Mouse (Mus musculus) hindbrain, embryonic 10.5 days (tissue): ENCODE measurements around the gene Paqr7. TPM values are rescaled to one million over a fixed set of nuclear protein-coding genes. Genes with fewer than 3 reads are reported as not detected.

Source experiments
- DNase-seq: peaks from one replicate; pipeline ENCODE4 v3.0.0-alpha.2; 2017; ENCODE audit warnings: low spot score
- H3K27ac ChIP-seq: fragments of 300-500 bp; sonication (generic); 2 replicates; pipeline ENCODE4 v1.5.1; 2016; ENCODE audit warnings: mild to moderate bottlenecking, moderate library complexity
- H3K27me3 ChIP-seq: fragments of 300-500 bp; sonication (generic); 2 replicates; pipeline ENCODE4 v1.6.1; 2016; ENCODE audit warnings: mild to moderate bottlenecking; ENCODE audit not compliant: poor library complexity, insufficient read depth, severe bottlenecking
- H3K36me3 ChIP-seq: fragments of 300-500 bp; sonication (generic); 2 replicates; pipeline ENCODE4 v1.6.1; 2016; ENCODE audit warnings: mild to moderate bottlenecking, moderate library complexity
- H3K4me1 ChIP-seq: fragments of 300-500 bp; sonication (generic); replicated peaks from 2 replicates; pipeline ENCODE4 v1.6.1; 2016; ENCODE audit warnings: mild to moderate bottlenecking
- H3K4me3 ChIP-seq: fragments of 300-500 bp; sonication (generic); 2 replicates; pipeline ENCODE4 v1.5.1; 2016; ENCODE audit warnings: mild to moderate bottlenecking, moderate library complexity
- H3K9me3 ChIP-seq: fragments of 300-500 bp; sonication (generic); 2 replicates; pipeline ENCODE4 v1.6.1; 2016; ENCODE audit warnings: mild to moderate bottlenecking, moderate library complexity
- WGBS: fragments of 180-500 bp; shearing (Covaris S2); methylation state at CpG from one replicate; pipeline ENCODE4 v1.1.7; 2016; 5-methylcytosine and 5-hydroxymethylcytosine counted together
- polyA plus RNA-seq: library from polyadenylated mRNA; unstranded; fragments of >200 nt; fragmentation: Nextera tagmentation; extraction: Ambion mirVana; gene quantifications from 2 replicates; pipeline ENCODE4 v1.2.1, GENCODE M21; 2016

Paqr7 gene
- polyA plus RNA-seq, 1 experiment from 2014 or later, result 4.3 TPM

DNA sequence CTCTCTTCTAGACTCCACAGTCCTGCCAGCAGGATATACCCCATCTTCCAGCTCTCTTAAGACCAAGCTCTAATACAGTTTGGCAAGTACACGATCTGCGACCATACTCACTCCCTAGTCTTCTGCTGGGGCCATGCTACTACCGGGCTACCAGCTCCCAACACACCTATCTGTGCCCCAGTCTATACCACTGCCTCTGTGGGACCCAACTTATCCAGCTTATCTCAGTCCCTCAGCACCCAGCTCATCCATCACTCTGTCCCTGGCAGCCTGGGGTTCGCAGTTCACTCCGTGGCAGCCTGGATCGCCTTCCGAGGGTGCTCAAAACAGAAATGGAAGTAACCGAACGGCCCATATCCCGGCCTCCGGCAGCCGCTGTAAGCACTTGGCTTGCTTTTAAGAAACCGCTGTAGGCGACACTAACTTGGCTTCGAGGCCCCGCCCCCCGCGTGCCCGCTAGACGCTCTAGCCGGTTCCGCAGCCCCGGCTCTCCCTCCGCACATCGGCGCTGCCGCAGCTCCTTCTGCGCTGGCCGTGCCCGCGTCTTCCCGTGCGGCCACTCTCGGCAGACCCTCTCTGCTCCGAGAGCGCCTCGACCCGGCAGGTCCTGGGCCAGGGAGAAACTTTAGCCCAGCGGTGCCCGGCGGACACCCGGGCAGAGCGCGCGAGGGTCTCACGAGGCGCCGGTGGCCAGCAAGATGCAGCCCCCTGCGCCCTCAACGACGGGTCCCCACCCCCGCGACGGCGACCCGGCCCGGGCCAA, 37.8 kb downstream of the Paqr7 start:
- Histone ChIP-seq H3K27ac (peak overlapping the region; percentile 90), H3K9me3 (no peaks in the 10 kb centered on the region), H3K4me1 (peaks cover 29% of the 10 kb centered on the region), H3K36me3 (peaks cover 40% of the 10 kb centered on the region), H3K4me3 (peak overlapping the region; percentile 90), H3K27me3 (no peaks in the 10 kb centered on the region)
- WGBS, result 1% methylated on average over 57 of the region's 57 CpGs
- peak; percentile 69 for DNase-seq

- Histone ChIP-seq H3K4me3 (peak within 1 kb of the TSS; percentile 90), H3K9me3 (no peaks in the 10 kb centered on the region), H3K4me1 (peaks cover 29% of the 10 kb centered on the region), H3K27ac (peak within 1 kb of the TSS; percentile 90), H3K27me3 (no peaks in the 10 kb centered on the region), H3K36me3 (peaks cover 40% of the 10 kb centered on the region)
- under 1% methylated on average over 71 of the region's 71 CpGs for WGBS
- peak; percentile 99 for DNase-seq
Observed at GRCm38 (mm10) chr4:134534932-134535786, 38.7 kb downstream of the Paqr7 start, which contains the start of gene Mtfr1l. Mtfr1l (minus strand) TSS chr4:134535387.

GRCm38 (mm10) chr4:134535787-134536151, 39.3 kb downstream of the Paqr7 start:
- Histone ChIP-seq H3K36me3 (peaks cover 40% of the 10 kb centered on the region), H3K4me3 (peak overlapping the region; percentile 90), H3K27ac (peak overlapping the region; percentile 90), H3K4me1 (peaks cover 29% of the 10 kb centered on the region), H3K27me3 (no peaks in the 10 kb centered on the region), H3K9me3 (no peaks in the 10 kb centered on the region)
- DNase-seq, result no peak
- 19% methylated on average over 8 of the region's 8 CpGs for WGBS

DNA sequence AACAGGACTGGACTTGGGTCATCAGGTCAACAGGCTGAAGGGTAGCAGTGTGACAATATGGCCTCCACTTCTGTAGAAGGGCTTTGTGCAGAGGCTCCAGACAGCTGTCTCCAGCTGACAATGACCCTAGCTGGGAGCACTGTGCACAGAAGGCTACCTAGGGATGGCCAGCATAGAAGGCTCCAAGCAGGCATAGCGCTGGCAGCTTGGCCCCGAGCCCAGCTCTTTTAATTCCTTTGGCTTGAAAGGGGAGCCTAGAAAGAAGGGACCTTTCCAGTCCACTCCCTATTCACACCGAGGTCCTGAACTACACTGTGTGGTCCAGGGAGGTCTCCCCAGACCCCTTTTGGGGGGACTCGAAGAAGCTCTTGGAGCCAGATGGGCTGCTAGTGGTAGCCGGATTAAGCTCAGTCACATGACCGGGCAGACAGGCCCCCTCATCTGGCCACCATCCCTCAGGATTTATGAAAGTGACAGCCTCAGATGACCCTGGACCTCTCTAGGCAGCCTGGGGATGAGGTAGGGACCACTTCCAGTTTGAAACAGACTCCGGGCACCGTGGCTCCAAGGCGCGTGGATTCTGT, 42.6 kb downstream of the Paqr7 start:
- Histone ChIP-seq H3K27ac (no peak overlapping the region), H3K36me3 (peaks cover 59% of the 10 kb centered on the region), H3K27me3 (no peaks in the 10 kb centered on the region), H3K4me3 (no peak overlapping the region), H3K4me1 (peaks cover 23% of the 10 kb centered on the region), H3K9me3 (no peaks in the 10 kb centered on the region)
- WGBS, result 90% methylated on average over 10 of the region's 10 CpGs
- no peak for DNase-seq

DNA sequence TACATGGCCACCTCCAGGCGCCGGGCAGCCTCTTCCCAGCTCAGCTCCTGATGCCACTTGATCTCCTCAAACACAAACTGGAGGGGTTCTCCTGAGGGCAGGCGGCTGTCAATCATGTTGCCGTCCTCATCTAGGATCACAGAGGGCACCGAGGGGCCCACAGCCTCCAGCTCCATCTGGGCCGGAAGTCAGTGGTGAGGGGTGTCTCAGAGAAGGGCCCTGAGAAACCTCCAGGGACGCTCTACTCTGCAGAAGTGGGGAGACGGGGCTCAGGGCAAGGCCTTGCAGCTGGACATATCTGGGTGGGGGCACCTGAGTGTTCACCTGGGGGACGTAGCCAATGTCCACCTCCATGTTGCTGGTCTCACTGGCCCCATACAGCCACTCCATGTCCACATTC, 46.2 kb downstream of the Paqr7 start:
- Histone ChIP-seq H3K27ac (no peak overlapping the region), H3K9me3 (no peaks in the 10 kb centered on the region), H3K4me1 (peaks cover 15% of the 10 kb centered on the region), H3K27me3 (no peaks in the 10 kb centered on the region), H3K4me3 (no peak overlapping the region), H3K36me3 (peaks cover 96% of the 10 kb centered on the region)
- DNase-seq, result no peak
- 92% methylated on average over 9 of the region's 9 CpGs for WGBS

GRCm38 (mm10) chr4:134543261-134543660, 46.8 kb downstream of the Paqr7 start:
- peaks cover 99% of the 10 kb centered on the region for H3K36me3 ChIP-seq
- H3K27me3 ChIP-seq, result no peaks in the 10 kb centered on the region
- no peak overlapping the region for H3K27ac ChIP-seq
- peak; percentile 92 for DNase-seq
- H3K4me1 ChIP-seq, result peaks cover 21% of the 10 kb centered on the region
- no peaks in the 10 kb centered on the region for H3K9me3 ChIP-seq
- WGBS, result 14% methylated on average over 5 of the region's 5 CpGs
- no peak overlapping the region for H3K4me3 ChIP-seq

DNA sequence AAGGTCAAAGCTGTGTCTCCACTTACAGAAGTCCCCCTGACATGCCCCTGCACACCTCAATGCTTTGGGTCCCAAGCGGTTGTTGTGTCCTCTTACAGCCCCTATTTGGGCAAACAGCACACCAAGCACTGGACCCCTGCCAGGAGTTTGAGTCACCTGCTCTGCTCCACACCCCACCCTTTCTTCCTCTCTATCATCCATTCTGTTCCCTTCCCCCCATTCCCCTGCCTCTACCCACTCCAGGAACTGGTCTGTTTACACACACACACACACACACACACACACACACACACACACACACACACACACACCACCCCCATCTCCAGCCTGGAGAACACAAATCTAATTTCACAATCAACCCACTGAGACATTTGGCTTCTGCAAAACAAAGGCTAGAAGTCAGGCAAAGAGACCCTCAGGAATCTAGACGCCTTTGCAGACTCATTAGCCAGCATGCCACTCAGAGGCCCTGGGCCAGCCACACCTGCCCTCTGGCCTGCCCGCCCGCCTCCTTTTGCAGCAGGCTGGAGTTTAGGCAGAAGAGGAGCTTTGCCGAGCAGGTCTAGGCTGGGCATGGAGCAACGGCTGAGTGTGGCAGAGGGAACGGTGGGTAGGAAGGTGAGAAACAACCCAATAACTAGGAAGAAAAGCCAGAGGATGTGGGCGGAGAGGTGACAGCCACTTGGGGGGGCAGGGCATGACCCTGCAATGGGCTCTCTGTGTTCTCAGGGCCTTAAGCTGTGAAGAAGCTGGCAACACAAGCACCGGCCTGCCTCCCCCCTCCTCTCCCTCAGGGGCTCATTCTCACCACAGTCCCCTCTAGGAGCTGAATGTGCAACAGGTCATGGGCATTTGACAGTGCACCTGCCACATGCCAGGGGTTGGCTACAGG, 50.6 kb downstream of the Paqr7 start:
- Histone ChIP-seq H3K36me3 (peaks cover 90% of the 10 kb centered on the region), H3K4me1 (peaks cover 39% of the 10 kb centered on the region), H3K27me3 (no peaks in the 10 kb centered on the region), H3K4me3 (0 out of 2 replicates have a peak overlapping the region, but pooled peaks have one; percentile 4), H3K9me3 (peaks cover 10% of the 10 kb centered on the region), H3K27ac (no peak overlapping the region; the same call in 1 of the 2 replicates)
- no peak for DNase-seq
- 73% methylated on average over 9 of the region's 9 CpGs for WGBS

DNA sequence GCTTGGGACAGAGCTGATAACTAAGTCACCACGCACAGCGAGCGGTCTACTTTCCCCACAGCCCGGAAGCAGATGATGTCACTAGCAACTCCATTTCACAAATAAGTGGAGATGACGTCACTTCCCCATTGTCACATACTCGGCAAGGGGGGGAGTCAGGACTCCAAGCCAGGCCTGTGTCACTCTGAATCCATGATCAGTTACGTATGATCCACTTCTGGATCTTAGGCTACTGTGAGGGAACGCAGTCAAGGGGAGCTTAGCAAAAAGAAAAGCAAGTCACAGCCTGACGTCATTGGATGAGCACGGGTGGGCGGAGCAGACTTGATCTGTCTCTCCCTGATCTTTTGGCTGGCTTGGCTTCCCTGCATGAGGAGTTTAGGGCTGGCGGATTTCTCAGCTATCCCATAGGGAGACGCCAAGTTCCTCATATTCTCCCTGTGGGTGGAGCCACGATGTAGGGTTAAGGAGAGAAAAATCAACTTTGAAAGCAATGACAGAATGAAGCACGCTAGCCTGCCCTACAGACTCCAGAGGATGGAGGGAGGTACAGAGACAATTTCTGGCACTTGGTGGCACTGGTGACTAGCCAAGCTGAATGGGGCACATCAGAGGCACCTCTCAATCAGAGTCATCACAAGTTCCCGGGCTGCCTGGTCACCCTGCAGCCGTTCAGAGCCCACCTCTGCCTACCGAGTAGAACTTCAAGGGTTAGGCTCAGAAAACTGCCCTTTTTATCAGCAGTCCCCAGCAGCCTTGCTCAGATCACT, 51.9 kb downstream of the Paqr7 start:
- peaks cover 77% of the 10 kb centered on the region for H3K36me3 ChIP-seq
- peaks cover 40% of the 10 kb centered on the region for H3K4me1 ChIP-seq
- DNase-seq, result no peak
- WGBS, result 80% methylated on average over 18 of the region's 18 CpGs
- no peak overlapping the region for H3K27ac ChIP-seq
- H3K9me3 ChIP-seq, result peaks cover 10% of the 10 kb centered on the region
- H3K4me3 ChIP-seq, result no peak overlapping the region
- H3K27me3 ChIP-seq, result no peaks in the 10 kb centered on the region

GRCm38 (mm10) chr4:134549899-134550298, 53.4 kb downstream of the Paqr7 start:
- Histone ChIP-seq H3K4me1 (peaks cover 40% of the 10 kb centered on the region), H3K36me3 (peaks cover 61% of the 10 kb centered on the region)

DNA sequence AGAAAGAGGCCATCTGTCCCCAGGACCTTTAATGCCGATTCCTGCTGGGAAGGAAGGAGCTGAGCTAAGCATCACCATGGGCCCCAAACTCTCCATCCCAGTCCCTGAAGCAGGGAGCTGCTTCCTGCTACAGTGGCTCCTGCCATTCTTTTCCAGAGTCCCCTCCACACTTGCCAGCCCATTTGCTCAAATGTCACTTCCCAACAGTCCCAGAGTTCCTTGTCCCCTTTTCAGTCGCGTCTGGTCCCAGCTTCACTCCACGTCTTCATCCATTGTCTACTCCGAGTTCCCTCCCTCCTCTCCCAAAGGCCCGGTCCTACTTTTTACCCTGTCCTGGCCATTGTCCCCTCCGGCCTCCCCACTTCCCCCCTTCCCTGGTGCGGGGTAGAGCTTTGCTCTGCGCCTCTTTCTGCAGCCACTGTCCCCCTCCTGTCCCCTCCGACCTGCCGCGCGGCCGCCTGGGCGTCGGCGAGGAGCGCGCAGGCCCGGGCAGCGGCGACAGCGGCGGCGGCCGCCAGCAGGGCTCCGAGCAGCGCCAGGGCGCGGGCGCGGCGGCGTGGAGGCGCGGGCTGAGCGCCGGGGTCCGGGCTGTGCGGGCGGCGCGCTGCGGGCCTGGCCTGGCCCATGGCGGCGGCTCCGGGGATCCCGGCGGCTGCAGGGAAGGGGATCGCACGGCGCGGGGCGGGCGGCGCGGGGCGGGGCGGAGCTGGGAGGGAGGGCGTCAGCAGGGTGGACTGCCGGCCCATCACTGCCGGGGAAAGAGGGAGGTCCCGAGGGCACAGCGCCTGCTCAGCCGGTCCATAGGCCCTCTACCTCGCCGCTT, 55.2 kb downstream of the Paqr7 start, which contains the start of gene Selenon:
Gene Selenon (minus strand): TSS at position 673 of the 823 bp plus-strand sequence.
- WGBS, result under 1% methylated on average over 63 of the region's 67 CpGs
- H3K9me3 ChIP-seq, result peaks cover 10% of the 10 kb centered on the region

More at GRCm38 (mm10) chr4:134549899-134550298, 53.4 kb downstream of the Paqr7 start:
- no peak for DNase-seq
- Histone ChIP-seq H3K4me3 (0 out of 2 replicates have a peak overlapping the region, but pooled peaks have one; percentile 78), H3K9me3 (peaks cover 10% of the 10 kb centered on the region), H3K27me3 (no peaks in the 10 kb centered on the region), H3K27ac (no peak overlapping the region)
- WGBS, result 98% methylated on average over 8 of the region's 8 CpGs

DNA sequence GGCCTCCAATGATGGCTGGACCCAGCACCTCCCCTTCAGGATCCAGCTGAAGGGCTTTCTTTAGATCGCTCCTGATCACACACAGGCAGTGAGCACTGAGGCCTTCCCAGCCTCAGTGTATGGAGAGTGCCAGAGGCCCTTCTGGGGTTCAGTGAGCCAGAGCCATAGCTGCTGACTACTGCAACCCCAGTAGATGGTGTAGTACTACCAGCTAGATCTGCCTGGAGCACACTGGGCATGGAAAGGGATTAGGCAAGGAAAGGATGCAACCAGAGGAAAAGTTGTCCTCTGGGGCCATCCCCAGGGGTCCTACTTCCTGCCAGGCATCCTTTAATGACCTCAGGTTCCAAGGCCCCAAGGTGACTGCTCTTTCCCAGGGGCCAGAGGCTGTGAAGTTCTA, 57.1 kb downstream of the Paqr7 start:
- H3K4me1 ChIP-seq, result peaks cover 40% of the 10 kb centered on the region
- H3K27ac ChIP-seq, result 0 out of 2 replicates have a peak overlapping the region, but pooled peaks have one; percentile 8
- H3K27me3 ChIP-seq, result no peaks in the 10 kb centered on the region
- peaks cover 24% of the 10 kb centered on the region for H3K36me3 ChIP-seq
- 70% methylated on average over 1 of the region's 1 CpGs for WGBS
- H3K4me3 ChIP-seq, result no peak overlapping the region
- no peak for DNase-seq
- H3K9me3 ChIP-seq, result peaks cover 10% of the 10 kb centered on the region

More for the DNA sequence above, 55.2 kb downstream of the Paqr7 start, which contains the start of gene Selenon:
- H3K36me3 ChIP-seq, result peaks cover 43% of the 10 kb centered on the region
- H3K27me3 ChIP-seq, result no peaks in the 10 kb centered on the region
- DNase-seq, result peak; percentile 79
- peak within 1 kb of the TSS; percentile 96 for H3K27ac ChIP-seq
- peaks cover 43% of the 10 kb centered on the region for H3K4me1 ChIP-seq
- H3K4me3 ChIP-seq, result peak within 1 kb of the TSS; percentile 78
